Mouse (Mus musculus) bone marrow, adult 2 months (tissue): ENCODE data around the gene Cbr2.

Experiments
- CTCF ChIP-seq: fragments of 200-500 bp; IDR thresholded peaks from 2 replicates; pipeline ENCODE4 v1.5.1; 2011; ENCODE audit warnings: low read length, control low read depth; ENCODE audit not compliant: control insufficient read depth, insufficient read depth
- POLR2A ChIP-seq: fragments of 200-500 bp; IDR thresholded peaks from 2 replicates; pipeline ENCODE4 v1.6.1; 2011; ENCODE audit warnings: low read depth, mild to moderate bottlenecking, control low read depth, low read length, borderline replicate concordance; ENCODE audit not compliant: control insufficient read depth

DNA sequence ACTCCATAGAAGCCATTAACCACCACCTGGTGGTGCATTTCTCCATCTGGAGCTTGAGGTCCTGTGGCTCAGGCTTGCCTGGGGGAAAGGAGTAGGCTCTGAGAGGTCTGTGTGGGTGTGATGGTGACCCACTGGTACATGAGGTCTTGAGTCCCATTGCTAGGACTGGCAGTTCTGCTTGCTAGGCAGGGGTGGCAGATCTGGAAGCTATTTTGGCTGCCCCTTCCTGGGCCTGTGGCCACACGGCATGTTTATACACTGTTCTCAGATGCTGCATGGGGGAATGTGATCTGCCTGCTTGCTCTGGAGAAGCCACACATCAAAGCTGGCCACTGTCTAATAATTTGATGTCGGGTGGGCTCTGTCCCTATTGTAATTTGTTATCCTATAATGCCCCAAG lies 47.8 kb downstream of the Cbr2 start:
- TF ChIP-seq CTCF = no peak
- TF ChIP-seq POLR2A = no peak
